Mouse (Mus musculus): ENCODE measurements around the gene Synpr.

Gene Synpr

DNA sequence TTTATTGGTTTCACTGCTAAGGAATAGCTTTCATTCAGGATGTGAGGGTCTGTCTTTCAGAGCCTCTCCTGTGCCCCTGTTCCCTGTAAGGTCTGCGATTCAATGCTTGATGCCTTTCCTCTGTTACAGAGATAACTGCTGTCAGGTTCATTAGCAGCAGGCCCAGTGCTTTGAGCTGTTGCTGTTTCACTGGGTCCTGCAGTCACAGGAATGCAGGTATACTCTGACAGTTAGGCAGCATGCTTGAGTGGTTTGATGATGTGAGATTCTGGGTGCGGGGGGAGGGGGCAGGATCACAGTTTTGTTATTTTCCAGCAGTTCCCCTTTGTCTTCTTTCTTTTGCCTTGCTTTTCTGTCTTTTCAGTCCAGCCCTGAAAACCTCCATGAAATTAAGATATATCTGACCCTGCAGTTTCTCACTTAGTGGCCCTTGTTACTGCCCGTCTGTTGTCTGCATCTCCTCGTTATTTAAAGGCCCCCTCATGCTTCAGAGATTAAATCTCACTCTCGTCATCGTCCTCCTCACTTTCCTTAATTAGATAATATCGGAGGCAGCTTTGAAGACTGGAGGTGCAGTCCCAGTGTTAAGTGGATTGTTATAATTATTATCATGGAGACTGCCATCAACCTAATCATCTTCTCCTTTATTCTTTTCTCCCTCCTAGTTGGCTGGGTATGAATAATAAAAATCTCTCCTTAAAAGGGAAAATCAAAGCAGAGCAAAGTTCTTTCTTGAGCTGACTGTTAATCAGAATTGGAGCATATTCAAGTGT is 234.8 kb downstream of the Synpr start:
- no peak for DNase-seq (ENCODE audit: extremely low read depth, low read depth, low spot score)

DNA sequence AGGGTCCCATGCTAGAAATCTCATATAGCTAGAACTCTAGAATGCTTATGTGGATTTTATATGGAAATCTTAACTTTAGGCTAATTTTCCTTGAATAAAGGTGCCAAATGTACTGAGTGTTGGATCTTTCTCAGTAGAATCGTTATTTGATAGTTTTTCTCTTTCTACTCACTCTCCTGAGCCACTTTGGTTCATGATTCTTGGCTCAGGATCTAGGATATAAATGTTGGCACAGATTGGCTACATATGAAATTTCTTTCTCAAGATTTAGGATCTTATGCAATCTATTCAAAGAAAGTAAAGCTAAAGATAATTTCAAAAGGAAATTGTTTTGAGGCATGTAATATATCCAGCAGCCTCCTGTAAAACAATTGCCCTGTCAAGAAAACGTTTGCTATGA is 263.2 kb downstream of the Synpr start:
- no peak for DNase-seq (ENCODE audit: extremely low read depth, low read depth, low spot score)

DNA sequence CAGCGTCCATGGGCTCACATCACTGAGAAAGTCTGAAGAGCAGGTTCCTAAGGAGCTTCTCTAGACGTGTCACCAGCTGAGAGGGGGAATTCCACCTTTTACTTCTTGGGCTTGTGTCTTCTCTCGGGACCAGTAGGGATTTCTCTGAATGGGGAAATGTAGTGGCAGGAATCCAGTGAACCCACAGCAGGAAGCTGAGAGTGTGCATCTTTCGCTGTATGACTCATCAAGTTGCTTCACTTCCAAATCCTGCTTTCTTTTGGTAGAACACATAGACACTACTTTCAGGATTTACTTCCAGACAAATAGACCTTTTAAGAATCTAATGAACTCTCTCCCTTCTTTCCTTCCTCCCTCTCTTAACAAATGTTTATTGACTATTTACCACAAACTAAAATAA is 266.6 kb downstream of the Synpr start:
- no peak for DNase-seq (ENCODE audit: extremely low read depth, low read depth, low spot score)

DNA sequence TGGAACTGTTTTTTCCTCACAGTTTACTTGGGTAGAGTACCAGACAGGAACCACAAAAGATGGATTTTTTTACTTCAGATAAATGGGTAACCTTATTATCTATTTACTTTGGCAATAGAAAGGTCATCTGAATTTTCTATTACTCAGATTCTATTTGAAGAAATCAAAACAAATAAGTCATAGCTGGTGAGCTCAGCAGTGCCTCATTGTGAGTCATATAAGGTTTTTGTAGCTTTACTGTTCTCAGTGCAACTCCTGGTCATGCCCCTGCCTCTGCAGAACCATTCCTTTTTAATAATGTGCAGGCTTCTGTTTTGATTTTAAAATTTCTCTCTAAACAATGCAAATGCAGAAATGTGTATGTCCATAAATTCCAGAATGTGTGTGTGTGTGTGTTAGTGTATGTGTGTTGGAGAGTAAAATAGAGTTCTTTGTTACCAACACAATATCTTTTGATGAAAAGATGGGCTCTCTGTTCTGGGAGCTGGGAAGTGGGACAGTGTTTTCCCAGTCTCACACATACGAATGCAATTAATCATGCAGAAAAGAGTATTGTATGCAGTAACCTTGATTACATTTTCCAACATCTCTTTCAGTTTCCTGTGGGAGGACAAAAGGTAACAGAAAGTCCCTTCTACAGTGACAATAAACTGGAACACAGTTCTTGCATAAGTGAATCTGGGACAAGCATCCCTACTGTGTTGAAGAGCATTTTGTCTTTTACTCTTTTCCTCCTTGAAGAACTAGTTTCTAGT is 269.2 kb downstream of the Synpr start:
- DNase-seq (ENCODE audit: extremely low read depth, low read depth, low spot score), result no peak

DNA sequence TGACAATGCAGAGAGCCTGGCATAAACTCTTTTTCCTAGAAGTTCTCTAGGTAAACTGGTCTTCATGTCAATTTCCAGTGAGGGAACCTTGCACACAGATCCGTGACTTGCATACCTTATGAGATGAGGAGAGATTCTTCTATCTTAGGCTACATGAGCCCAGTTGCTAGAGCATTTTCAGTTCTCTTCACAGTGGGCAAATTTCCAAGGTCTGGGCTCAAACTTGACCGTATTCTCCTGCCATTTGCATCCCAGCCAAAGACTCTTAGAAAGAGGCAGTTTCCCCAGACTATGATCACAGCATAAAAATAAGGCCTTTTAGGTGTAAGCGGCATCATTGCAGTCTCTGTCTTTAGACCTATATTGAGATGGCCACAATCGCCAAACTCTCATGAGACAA is 270.1 kb downstream of the Synpr start:
- no peak for DNase-seq (ENCODE audit: extremely low read depth, low read depth, low spot score)

DNA sequence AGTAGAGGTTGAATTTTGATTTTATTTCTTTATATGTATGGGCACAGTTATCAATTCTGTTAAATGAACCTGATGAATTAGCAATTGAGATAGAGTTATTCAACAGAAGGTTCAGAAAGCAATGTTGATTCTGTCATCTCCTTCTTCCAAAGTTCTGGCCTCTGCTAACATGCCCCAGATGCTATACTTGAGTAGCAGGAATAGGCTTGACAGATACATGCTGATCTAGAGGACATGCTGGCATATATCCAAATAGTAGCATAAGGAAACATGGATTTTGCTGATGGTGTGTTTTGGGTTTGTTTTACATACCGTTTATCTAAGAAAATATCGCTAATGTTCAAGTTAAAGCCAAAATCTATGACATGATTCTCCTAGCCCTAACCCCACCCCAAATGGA is 273.5 kb downstream of the Synpr start:
- no peak for DNase-seq (ENCODE audit: extremely low read depth, low read depth, low spot score)

DNA sequence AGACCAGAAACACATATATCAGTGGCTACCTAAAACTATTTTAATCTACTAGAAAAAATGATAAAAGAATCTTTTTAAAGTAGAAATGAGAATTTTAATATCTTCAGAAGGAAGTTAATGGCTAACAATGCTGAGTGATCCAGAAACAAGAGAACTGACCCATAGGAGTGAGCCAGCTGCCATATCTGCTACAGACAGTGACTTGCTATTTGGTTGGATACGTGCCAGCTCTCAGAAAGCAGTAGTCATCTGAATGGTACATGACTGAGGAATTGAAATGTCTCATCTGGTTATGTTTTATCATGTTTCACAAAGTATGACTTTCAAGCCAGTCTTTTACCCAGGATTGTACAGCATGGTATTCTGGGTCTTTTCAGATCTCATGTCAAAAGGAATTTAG is 282.7 kb downstream of the Synpr start:
- DNase-seq (ENCODE audit: extremely low read depth, low read depth, low spot score), result no peak

DNA sequence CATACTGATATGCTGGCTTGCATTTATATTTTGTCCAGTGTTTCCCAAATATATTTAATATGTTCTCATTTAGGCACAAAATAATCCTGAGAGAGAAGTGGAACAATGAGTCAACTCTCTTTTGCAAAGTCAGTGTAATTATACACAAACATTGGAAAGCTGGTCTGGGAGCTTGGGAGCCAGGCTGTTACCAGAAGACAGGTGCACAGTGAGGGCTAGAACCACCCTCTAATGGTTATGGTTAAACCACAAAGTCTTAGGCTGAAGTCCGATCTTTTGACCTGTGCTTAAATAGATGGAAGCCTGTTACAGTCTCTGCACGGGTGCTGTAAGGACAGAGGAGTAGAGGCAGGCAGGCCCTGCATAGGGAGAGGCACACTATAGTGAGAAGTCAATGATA is 283.4 kb downstream of the Synpr start:
- DNase-seq (ENCODE audit: extremely low read depth, low read depth, low spot score), result no peak

DNA sequence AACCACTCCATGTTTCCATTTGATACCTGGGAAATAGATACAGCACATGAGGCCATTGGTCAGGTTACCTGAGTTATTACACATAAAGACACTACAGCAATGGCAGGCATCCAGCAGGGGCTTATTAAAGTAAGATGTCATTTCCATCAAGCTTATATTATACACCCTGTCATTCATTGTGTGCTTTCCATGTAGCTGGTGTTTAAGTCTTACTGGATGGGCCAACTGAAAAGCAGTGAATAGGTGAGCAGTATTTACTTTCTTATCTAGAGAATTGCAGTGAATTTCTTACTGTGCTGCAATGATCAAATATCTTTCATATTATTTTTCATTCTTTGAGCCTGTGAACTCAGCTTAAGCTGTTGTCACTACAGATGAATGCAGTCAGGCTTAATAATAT is 287.4 kb downstream of the Synpr start:
- DNase-seq (ENCODE audit: extremely low read depth, low read depth, low spot score), result no peak

DNA sequence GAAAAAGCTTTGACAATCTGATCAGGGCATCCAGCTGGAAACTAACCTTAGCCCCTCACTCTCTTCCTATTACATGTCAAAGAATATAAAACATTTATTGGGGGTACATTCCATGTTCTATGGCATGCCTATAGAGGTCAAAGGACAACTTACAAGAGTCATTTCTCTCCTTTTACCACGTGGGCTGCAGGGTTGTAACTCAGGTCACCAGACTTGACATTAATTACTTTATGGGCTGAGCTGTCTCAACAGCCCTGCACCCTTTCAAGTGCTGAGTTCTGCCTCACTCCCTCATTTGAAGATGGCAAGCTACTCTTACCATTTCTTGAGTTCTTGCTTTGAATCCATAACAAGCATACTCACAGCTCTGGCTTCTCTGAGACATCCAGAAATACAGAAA is 287.9 kb downstream of the Synpr start:
- DNase-seq (ENCODE audit: extremely low read depth, low read depth, low spot score), result no peak

DNA sequence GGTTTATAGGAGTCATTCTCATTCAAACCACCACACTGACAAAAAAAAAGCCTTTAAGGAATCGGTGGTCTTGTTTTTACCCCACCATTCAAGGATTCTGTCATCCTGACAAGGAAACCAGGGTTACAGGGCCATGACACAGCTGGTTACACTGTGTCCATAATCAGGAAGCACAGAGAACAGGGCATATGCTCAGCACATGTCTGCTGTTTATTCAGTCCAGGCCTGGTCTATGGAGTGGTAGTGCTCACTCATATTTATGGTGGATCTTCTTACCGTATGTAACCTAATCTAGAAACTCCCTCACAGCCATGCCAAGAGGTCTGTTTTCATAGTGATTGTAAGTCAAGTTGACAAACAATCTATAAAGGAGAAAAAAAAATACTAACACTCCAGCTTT is 293.5 kb downstream of the Synpr start:
- DNase-seq (ENCODE audit: extremely low read depth, low read depth, low spot score), result no peak

DNA sequence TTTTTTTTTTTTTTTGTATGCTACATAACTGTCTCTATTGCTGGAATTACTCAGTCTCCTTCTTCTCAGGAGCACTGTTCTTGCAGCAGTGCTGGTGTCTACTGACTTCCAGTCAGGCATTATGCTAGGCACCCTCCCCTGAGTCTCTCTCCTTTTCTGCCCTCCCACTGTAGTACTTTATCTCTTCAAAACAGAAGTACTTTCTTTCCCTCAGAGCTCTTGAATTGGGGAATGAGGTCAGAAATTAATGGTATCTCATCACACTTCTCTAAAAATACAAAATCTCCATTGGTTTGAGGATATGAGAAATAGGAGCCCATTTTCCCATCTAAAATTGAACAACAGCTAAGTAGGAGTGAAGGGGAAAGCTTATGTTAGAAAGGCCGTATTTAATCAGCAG is 294.2 kb downstream of the Synpr start:
- DNase-seq (ENCODE audit: extremely low read depth, low read depth, low spot score), result no peak

DNA sequence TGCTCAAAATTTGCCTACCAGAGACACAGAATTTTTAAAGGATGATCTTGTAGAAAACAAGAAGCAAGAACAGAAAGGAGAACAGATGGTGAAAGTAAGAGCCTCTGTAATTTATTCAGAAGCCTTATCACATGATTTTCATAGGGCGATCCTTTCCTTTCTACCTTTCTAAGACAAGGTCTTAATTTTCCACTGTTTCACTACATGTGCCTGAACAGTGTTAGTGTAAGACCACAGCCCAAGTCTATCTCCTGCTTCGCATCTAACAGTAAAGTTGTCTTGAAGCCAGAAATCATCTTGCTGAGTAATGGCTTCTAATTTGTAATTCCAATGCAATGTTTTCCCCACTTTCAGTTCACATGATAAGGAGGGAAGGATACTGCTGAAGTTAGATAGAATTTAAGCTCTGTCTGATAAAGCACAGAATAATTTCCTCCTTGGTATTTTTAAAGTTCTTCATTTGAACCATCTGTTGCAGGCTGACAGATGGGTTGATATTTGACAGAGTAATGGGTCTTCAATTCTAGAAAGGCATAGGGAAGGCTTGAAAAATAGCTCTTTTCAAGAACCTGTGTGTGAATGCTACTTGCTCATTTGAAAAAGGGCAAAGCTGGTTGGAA is 308.9 kb downstream of the Synpr start:
- DNase-seq (ENCODE audit: extremely low read depth, low read depth, low spot score), result no peak

DNA sequence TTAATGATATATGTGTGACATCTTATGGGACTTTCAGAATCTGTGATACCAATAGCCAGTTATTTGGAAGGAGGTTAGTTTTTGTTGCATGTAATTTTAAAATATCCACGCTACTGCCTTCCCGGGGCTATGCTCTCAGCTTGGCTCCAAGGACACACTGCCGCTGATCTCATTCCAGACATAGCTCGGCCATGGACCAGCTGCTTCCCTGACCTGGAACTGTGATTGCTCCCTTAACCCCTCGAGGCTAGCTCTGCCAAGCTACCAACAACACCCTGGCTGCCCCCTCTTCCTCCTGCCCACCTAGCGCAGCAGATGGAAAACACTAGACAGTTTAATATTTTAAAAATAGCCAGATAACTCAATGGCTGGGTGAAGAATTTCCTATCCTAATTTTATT is 311.7 kb downstream of the Synpr start:
- DNase-seq (ENCODE audit: extremely low read depth, low read depth, low spot score), result no peak

DNA sequence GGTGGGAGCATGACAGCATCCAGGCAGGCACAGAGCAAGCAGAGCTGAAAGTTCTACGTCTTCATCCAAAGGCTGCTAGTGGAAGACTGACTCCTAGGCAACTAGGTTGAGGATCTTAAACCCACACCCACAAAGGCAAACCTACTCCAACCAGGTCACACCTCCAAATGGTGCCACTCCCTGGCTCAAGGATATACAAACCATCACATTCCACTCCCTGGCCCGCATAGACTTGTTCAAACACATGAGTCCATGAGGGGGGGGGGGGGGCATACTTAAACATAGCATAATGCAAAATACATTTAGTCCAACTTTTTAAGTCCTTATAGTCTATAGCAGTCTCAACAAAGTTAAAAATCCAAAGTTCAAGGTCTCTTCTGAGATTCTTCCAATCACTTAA is 312.6 kb downstream of the Synpr start:
- no peak for DNase-seq (ENCODE audit: extremely low read depth, low read depth, low spot score)

DNA sequence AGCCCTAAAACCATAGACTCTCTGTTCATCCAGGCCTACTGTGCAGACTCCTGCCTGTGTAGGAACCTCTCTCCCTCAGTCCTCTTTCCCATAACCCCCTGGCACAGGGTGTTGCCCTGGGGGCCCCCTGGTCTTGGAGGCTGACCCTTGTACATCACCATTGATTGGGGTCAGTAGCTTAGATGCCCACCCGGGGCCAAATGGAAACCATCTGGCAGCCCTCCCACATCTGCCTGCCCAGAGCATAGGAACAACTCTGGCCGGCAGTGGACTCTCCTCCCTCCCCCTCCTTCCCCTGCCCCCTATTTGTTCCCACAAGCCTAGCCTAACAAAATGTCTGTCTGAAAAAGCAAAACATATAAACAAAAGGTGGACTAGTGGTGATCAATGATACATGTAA is 336.0 kb downstream of the Synpr start:
- DNase-seq (ENCODE audit: extremely low read depth, low read depth, low spot score), result no peak

DNA sequence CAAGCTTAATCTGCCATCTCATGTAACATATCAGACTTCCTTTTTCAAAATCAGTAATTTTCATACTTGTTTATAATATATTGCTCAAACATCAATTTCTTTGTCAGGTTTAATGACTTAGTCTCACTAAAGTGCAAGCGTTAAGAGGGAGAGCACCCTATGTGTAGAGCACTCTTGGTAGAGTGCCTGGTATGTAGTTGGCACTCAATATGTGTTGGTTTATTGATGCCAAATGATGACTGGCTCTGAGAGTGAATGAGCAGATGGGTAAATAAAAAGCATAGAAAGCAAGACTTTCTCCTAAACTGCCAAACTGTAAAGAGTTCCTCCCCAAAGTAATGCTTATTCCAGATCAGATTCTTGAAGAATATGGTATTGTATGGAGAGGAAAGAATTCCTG is 365.3 kb downstream of the Synpr start:
- no peak for DNase-seq (ENCODE audit: extremely low read depth, low read depth, low spot score)

DNA sequence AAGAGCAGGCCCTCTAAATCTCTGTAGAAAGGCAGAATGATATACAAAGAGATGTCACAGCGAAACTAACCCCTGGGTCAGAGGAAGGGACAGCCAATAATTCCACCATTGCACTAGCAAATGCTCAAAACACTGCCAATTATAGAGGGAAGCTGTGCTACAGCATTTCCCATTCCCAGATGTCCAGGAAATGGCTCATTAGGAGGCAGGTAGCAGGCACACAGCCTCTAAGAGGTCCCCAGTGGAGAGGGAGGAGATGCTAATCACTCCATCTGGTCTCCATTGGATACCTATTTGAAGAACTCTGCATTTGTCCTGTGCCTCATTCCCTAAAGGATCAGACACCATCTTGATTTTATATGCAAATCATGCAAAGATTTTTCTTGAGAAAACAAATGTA is 366.5 kb downstream of the Synpr start:
- DNase-seq (ENCODE audit: extremely low read depth, low read depth, low spot score), result no peak

DNA sequence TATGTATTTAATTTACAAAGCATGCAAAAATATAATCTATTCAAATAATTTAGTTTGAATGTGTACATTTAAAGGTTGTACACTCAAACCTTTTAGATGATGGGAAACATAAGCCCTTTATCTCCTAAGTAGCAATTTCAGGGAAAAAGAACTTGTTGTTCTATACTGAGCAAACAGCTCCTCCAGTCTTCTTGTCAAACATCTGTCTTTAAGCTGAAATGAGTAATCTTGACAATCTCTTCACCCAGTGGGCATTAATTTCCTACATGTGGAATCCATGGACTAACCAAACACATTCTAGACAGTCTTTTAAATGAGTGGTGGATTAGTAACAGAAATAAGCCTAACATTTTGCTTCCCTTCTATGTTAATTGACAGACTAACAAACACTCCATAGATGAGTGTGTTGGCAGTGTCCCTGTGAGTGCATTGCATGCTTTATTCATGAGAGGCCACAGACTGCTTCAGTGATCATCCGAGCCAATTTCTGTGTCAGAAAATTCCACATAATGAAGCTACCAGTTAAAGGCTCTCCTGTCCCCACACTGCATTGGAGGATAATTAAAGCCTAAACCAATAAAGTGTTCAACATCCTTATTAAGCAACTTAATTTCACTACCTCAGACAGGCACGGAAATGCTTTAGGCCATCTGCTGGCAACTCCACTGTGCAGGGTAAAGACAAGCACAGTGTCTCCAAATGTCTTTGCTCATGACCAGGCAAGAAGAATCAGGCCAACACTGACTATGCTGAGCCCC is 367.1 kb downstream of the Synpr start:
- DNase-seq (ENCODE audit: extremely low read depth, low read depth, low spot score), result no peak

All from fat pad, adult 2 months (tissue).